Mouse (Mus musculus): ENCODE results near the gene Npc1l1. TPM values are rescaled to one million over a fixed set of nuclear protein-coding genes. Genes with fewer than 3 reads are reported as not detected.

The Npc1l1 gene
- polyA plus RNA-seq, 1 experiment from 2014 or later: not detected

GRCm38 (mm10) chr11:6207090-6207489 lies 22.9 kb downstream of the Npc1l1 start:
- H3K9ac ChIP-seq: no peak overlapping the region
- 69% methylated on average over 2 of the region's 2 CpGs for WGBS
- ATAC-seq (ENCODE audit: insufficient number of reproducible peaks, low FRiP score): no peak

DNA sequence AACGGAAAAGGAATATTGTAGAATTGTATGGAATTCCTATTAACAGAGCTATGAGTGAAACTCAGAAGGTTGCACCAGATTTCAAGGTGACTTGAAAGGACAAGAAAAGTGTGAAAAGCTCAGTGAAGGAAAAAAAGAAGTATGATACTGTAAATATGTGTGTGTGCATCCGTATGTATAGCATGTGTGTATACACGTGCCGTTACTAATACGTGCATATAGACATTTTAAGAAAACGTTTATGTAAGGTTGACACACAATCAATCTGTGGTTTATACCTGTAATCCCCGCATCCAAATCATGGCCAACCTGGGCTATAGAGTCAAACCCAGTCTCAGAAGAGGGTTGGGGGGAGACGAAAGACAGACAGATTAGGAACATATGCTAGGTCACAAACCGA lies 29.4 kb downstream of the Npc1l1 start:
- Histone ChIP-seq H3K4me3 (peak overlapping the region; percentile 92), H3K27me3 (replicated peaks) (0 out of 2 replicates have a peak, but pooled peaks cover 3% of the 10 kb centered on the region), H3K27ac (ENCODE audit: poor library complexity, severe bottlenecking) (peak overlapping the region; percentile 96), H3K36me3 (0 out of 2 replicates have a peak, but pooled peaks cover 3% of the 10 kb centered on the region), H3K4me2 (peak overlapping the region; percentile 100), H3K9me3 (replicated peaks) (no peaks in the 10 kb centered on the region), H3K9ac (peak overlapping the region; percentile 93; the same call in 1 of the 2 replicates), H3K4me1 (replicated peaks) (peaks cover 19% of the 10 kb centered on the region)
- ATAC-seq (ENCODE audit: insufficient number of reproducible peaks, low FRiP score): no peak
- 24% methylated on average over 9 of the region's 9 CpGs for WGBS

More at GRCm38 (mm10) chr11:6207090-6207489, 22.9 kb downstream of the Npc1l1 start:
- Histone ChIP-seq H3K9me3 (replicated peaks) (peaks cover 14% of the 10 kb centered on the region; the same call in 1 of the 2 replicates), H3K36me3 (no peaks in the 10 kb centered on the region), H3K4me1 (replicated peaks) (no peaks in the 10 kb centered on the region), H3K4me2 (no peak overlapping the region), H3K27me3 (replicated peaks) (0 out of 2 replicates have a peak, but pooled peaks cover 3% of the 10 kb centered on the region), H3K4me3 (no peak overlapping the region), H3K27ac (ENCODE audit: poor library complexity, severe bottlenecking) (no peak overlapping the region)

DNA sequence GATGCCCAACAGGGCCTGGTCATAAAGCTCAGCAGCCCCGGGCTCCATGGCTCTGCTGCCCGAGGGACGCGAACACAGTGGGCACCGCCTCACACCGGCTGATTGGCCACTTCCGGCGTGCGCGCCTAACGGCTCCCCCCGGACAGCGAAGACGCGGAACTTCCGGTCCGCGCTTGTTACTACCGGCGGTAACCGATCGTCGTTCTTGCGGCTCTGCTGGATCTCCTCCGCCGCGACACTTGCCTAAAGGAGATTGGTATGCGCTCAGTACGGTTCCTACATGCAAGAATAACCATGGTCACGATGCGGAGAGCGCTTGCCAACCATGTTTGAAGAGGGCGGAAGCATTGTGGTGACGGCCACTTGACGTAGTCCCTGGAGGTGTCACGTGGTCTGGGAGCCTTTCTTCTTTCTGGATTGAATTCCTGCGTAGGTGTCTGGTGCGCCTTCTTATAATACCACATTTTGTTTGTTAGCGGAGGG lies 29.8 kb downstream of the Npc1l1 start, which contains the start of gene Nudcd3:
TSS of gene Nudcd3 (minus strand) at position 329 of the 483 bp plus-strand sequence.
- Histone ChIP-seq H3K36me3 (0 out of 2 replicates have a peak, but pooled peaks cover 3% of the 10 kb centered on the region), H3K9ac (peak within 1 kb of the TSS; percentile 93), H3K4me2 (peak within 1 kb of the TSS; percentile 100), H3K4me3 (peak within 1 kb of the TSS; percentile 92), H3K27me3 (replicated peaks) (0 out of 2 replicates have a peak, but pooled peaks cover under 1% of the 10 kb centered on the region), H3K4me1 (replicated peaks) (peaks cover 19% of the 10 kb centered on the region), H3K9me3 (replicated peaks) (no peaks in the 10 kb centered on the region), H3K27ac (ENCODE audit: poor library complexity, severe bottlenecking) (peak within 1 kb of the TSS; percentile 96)
- ATAC-seq (ENCODE audit: insufficient number of reproducible peaks, low FRiP score): peak; percentile 96
- under 1% methylated on average over 39 of the region's 39 CpGs for WGBS

GRCm38 (mm10) chr11:6199410-6200086 lies 30.4 kb downstream of the Npc1l1 start, which contains the start of gene A730071L15Rik:
A730071L15Rik (plus strand) TSS chr11:6200029.
- Histone ChIP-seq H3K27ac (ENCODE audit: poor library complexity, severe bottlenecking) (peak within 1 kb of the TSS; percentile 96), H3K9ac (peak within 1 kb of the TSS; percentile 93), H3K4me2 (peak within 1 kb of the TSS; percentile 100), H3K36me3 (0 out of 2 replicates have a peak, but pooled peaks cover 3% of the 10 kb centered on the region), H3K9me3 (replicated peaks) (no peaks in the 10 kb centered on the region), H3K4me1 (replicated peaks) (peaks cover 19% of the 10 kb centered on the region), H3K27me3 (replicated peaks) (no peaks in the 10 kb centered on the region), H3K4me3 (peak within 1 kb of the TSS; percentile 92)
- WGBS: under 1% methylated on average over 35 of the region's 35 CpGs
- peak; percentile 66 for ATAC-seq (ENCODE audit: insufficient number of reproducible peaks, low FRiP score)

DNA sequence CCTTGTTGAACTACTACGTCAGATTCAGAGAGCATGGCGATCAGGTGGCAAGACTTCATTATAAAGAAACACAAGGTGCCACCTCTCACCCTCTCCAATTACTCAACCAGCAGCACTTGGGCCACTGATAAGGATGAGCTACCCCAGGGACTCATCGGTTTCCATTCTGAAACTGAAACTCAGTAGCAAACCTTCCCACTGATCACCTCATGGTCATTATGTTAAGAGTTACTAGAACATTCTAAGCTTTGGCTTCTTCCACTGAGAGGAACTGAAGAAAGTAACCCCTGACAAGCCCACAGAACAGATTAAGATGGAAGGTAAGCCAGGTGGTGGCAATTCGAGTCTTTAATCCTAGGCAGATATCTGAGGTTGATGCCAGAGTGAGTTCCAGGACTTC lies 31.5 kb downstream of the Npc1l1 start:
- Histone ChIP-seq H3K4me1 (replicated peaks) (peaks cover 19% of the 10 kb centered on the region), H3K4me2 (peak overlapping the region; percentile 100), H3K27ac (ENCODE audit: poor library complexity, severe bottlenecking) (no peak overlapping the region), H3K36me3 (0 out of 2 replicates have a peak, but pooled peaks cover 3% of the 10 kb centered on the region), H3K9ac (no peak overlapping the region; the same call in 1 of the 2 replicates), H3K4me3 (0 out of 2 replicates have a peak overlapping the region, but pooled peaks have one; percentile 92), H3K9me3 (replicated peaks) (no peaks in the 10 kb centered on the region), H3K27me3 (replicated peaks) (no peaks in the 10 kb centered on the region)
- WGBS: 81% methylated on average over 4 of the region's 4 CpGs
- no peak for ATAC-seq (ENCODE audit: insufficient number of reproducible peaks, low FRiP score)

DNA sequence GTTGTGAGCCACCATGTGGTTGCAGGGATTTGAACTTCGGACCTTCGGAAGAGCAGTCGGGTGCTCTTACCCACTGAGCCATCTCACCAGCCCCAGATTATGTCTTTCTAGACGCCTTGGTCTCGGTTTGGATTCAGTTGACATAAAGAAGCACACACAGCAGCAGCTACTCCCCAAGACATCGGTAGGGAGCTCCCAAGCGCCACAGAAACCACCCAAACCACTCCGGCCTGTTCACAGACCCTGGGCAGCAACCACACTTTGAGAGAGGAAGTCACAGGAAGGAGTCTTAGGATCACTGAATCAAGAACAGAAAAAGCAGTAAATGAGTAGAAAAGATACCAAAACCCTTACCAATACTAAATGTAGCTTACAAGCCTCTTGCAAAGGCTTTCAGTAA lies 33.2 kb downstream of the Npc1l1 start:
- Histone ChIP-seq H3K4me2 (no peak overlapping the region), H3K9ac (no peak overlapping the region), H3K4me1 (replicated peaks) (peaks cover 19% of the 10 kb centered on the region), H3K9me3 (replicated peaks) (no peaks in the 10 kb centered on the region), H3K27ac (ENCODE audit: poor library complexity, severe bottlenecking) (no peak overlapping the region), H3K4me3 (no peak overlapping the region), H3K36me3 (peaks cover 15% of the 10 kb centered on the region), H3K27me3 (replicated peaks) (no peaks in the 10 kb centered on the region)
- WGBS: 93% methylated on average over 8 of the region's 8 CpGs
- no peak for ATAC-seq (ENCODE audit: insufficient number of reproducible peaks, low FRiP score)

DNA sequence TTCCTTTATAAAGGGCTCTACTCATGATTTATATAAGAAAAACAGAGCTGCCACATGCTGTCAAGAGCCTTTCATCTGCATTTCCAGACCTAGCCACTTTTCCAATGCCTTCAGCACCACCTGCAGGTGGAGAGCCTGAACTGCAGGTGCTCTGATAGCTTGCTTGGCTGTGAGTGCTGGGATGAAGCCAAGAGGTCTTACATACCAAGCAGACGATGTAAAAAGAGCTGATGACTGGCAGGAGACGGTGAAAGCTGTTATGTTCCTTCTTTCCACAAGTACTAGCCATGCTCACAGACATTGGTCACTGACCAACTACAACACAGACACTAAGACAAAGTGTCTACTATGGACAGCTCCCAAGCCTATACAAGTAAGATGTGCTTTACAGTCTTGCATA lies 42.1 kb downstream of the Npc1l1 start:
- Histone ChIP-seq H3K4me1 (replicated peaks) (peaks cover 18% of the 10 kb centered on the region), H3K27ac (ENCODE audit: poor library complexity, severe bottlenecking) (no peak overlapping the region), H3K27me3 (replicated peaks) (no peaks in the 10 kb centered on the region), H3K4me3 (no peak overlapping the region), H3K36me3 (peaks cover 18% of the 10 kb centered on the region), H3K9me3 (replicated peaks) (no peaks in the 10 kb centered on the region), H3K4me2 (no peak overlapping the region), H3K9ac (no peak overlapping the region)
- peak; percentile 39 for ATAC-seq (ENCODE audit: insufficient number of reproducible peaks, low FRiP score)
- 7% methylated on average over 2 of the region's 2 CpGs for WGBS

DNA sequence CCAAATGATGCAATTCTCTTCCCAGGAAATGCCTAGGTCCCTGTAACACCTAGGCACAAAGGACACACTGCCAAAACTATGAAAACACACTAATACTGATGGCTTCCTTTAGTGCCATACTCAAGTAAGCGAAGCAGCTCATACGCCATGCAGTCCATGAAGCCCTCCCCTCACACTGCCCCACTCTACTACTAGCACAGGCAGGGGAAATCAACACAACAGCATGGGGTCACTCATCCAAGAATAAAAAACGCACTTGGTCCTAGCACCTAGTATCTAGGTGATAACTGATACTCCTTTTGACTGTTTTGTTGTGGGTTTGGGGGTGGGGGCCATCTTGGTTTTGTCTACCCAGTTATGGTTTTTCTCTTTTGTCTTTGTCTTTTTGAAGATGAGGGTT lies 42.5 kb downstream of the Npc1l1 start:
- WGBS: 79% methylated on average over 3 of the region's 3 CpGs
- H3K4me1 ChIP-seq (replicated peaks): peaks cover 21% of the 10 kb centered on the region
- no peaks in the 10 kb centered on the region for H3K9me3 ChIP-seq (replicated peaks)
- no peak for ATAC-seq (ENCODE audit: insufficient number of reproducible peaks, low FRiP score)
- H3K36me3 ChIP-seq: peaks cover 14% of the 10 kb centered on the region
- no peak overlapping the region for H3K9ac ChIP-seq
- H3K4me3 ChIP-seq: no peak overlapping the region
- no peaks in the 10 kb centered on the region for H3K27me3 ChIP-seq (replicated peaks)
- no peak overlapping the region for H3K4me2 ChIP-seq
- H3K27ac ChIP-seq (ENCODE audit: poor library complexity, severe bottlenecking): no peak overlapping the region

- no peak overlapping the region for H3K4me2 ChIP-seq
- no peak overlapping the region for H3K4me3 ChIP-seq
- no peak overlapping the region for H3K27ac ChIP-seq (ENCODE audit: poor library complexity, severe bottlenecking)
- no peaks in the 10 kb centered on the region for H3K27me3 ChIP-seq (replicated peaks)
- ATAC-seq (ENCODE audit: insufficient number of reproducible peaks, low FRiP score): no peak
- H3K9me3 ChIP-seq (replicated peaks): no peaks in the 10 kb centered on the region
- peaks cover under 1% of the 10 kb centered on the region for H3K36me3 ChIP-seq
- no peak overlapping the region for H3K9ac ChIP-seq
- 72% methylated on average over 11 of the region's 11 CpGs for WGBS
- peaks cover 30% of the 10 kb centered on the region for H3K4me1 ChIP-seq (replicated peaks)
Measured at GRCm38 (mm10) chr11:6184202-6184935, 45.6 kb downstream of the Npc1l1 start.

DNA sequence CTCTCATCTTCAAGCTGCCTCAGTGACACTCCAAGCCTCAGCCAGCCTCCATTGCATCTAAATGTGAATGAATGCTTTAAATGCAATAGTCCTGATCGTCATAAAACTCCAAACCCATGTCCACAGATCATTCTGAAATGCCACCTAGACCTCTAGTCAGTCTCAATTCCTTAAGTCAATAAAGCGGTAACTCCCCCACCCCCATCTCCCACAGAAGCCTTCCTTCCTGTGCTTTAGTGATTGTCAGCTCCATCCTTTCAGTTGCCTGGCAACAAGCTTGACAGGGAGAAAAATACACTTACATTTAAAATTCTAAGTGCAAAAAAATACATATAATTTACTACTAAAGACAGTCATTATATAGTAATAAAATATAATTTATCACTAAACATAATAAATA lies 46.7 kb downstream of the Npc1l1 start:
- Histone ChIP-seq H3K4me3 (no peak overlapping the region), H3K9ac (no peak overlapping the region), H3K27me3 (replicated peaks) (no peaks in the 10 kb centered on the region), H3K4me1 (replicated peaks) (peaks cover 40% of the 10 kb centered on the region), H3K27ac (ENCODE audit: poor library complexity, severe bottlenecking) (no peak overlapping the region), H3K9me3 (replicated peaks) (no peaks in the 10 kb centered on the region), H3K4me2 (no peak overlapping the region), H3K36me3 (no peaks in the 10 kb centered on the region)
- 75% methylated on average over 2 of the region's 2 CpGs for WGBS
- no peak for ATAC-seq (ENCODE audit: insufficient number of reproducible peaks, low FRiP score)
